Mouse (Mus musculus) heart, postnatal 25 days (tissue): ENCODE data around the gene Gse1. TPM values are rescaled to one million over a fixed set of nuclear protein-coding genes. Genes with fewer than 3 reads are reported as not detected.

ENCODE experiments used
- DNase-seq: peaks from one replicate; pipeline ENCODE4 v3.0.0; 2022; ENCODE audit warnings: low spot score
- intact Hi-C: fragments of 180-260 bp; cut with DNase I; formaldehyde crosslinking; loops from one replicate; pipeline ENCODE4 v1.15.1; 2025
- total RNA-seq, 2 experiments: library from RNA; stranded (reverse); gene quantifications; 2 replicates each; pipeline ENCODE4 v1.2.3; 2021

Gene Gse1
- total RNA-seq, 2 experiments from 2014 or later, result 20.1 to 25.9 TPM

DNA sequence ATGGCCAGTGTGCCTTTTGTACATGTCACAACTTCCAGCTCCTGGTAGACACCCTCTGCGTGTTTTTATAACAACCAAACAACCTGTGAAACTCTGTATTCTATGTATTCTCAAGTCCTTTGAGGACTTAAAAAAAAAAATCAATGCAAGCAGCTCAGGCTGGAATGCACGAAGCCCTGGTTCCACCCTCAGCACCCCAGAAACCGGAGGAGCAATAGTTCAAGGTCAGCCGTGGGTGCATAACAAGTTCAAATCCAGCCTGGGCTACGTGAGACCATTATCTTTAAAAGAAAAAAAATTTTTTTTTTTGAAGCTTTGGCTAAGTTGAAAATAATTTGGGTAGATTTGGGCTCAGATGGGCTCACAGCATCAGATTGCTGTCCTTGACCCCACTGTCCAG, 35.6 kb downstream of the Gse1 start:
- DNase-seq, result no peak
- intact Hi-C loops, result no loop called here

DNA sequence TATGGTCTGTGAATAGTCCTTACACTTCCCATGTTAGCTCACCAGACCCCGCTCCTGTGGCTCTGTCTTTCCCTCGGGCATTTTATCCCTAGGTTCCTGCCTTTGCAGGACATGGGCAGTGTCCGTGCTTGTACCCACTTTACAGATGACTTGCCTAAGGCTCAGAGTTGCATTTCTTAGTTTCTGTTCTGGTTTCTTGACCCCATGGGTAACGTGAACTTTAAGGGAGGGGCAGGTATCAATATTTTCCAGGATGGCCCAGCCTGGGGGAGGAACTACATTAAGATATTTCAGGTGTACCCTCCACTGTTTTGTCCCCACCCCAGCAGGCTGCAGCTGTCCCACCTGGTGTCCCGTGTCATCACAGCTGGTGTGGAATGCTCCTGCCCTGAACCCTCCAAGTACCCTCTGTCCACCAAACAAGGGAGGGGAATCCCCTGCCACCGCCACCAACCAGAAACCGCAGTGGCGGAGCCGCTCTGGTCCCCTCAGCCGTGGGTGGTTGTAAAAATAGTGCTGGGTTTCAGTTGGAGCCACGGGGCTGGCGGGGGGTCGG, 36.2 kb downstream of the Gse1 start:
- intact Hi-C loops, result no loop called here

DNA sequence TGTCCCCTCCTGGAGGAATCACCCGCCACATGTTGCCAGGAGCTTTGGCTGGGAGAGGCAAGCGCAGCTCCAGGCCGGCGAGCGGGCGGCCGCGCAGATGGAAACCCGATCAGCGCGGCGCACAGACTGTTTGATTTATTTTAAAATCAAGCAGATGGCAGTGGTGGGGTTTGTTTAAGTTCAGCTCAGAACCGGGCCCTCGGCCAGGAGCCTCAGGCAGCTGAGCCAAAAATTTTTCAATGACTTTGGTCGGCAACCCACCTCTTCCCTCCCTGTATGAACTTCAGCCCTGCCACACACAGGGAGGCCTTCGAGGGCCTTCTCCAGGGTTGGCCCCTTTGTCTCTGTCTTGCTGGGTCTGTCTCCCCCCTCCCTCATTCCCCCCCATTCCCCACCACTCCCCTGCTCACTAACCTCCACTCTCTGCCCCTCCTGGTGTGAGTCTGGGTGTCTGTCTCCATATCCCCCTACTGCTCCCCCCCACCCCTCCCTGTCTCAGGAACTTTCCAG, 36.7 kb downstream of the Gse1 start:
- peak; percentile 54 for DNase-seq
- intact Hi-C loops, result no loop called here

More for the DNA sequence above, 36.2 kb downstream of the Gse1 start:
- DNase-seq, result no peak

DNA sequence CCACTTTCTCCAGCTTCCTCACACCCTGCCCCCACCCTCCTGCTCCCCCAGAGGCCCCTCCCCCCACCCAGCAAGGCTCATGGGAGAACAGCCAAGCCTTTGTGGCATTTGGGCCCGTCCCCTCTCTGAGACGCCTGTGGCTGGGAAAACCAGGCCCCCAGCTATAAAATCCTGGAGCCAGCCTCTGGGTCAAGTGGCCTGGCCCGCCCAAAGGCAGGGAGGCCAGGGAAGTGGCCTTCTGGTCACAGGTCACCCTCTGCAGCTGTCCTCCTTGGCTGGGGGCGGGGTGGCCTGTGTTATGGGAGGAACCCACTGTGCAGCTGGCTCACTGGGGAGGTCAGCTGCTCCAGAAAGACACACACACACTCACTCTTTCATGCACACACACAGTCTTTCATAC, 37.2 kb downstream of the Gse1 start:
- intact Hi-C loops, result no loop called here
- DNase-seq, result peak; percentile 70

DNA sequence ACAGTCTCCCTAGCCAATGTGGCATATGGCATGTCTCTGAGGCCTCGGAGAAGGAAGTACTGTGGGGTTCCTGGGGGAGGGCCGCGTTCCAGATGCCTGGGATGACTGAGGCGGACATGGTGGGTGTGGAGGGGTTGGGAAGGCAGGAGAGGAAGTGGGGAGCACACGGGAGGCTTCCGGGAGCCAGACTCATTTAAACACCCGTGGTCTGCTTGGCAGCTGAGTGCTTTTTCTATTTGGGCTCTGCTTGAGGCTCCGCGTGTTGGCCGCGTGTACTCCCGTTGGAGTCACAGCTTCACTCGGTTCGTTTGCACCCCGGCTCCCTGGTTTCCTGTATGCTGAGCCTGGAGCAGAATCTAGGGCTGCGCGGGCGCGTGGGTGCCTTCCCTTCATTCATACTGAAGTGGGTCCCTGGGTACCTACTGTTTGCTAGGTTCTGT, 40.3 kb downstream of the Gse1 start:
- DNase-seq, result no peak
- intact Hi-C loops, result no loop called here

DNA sequence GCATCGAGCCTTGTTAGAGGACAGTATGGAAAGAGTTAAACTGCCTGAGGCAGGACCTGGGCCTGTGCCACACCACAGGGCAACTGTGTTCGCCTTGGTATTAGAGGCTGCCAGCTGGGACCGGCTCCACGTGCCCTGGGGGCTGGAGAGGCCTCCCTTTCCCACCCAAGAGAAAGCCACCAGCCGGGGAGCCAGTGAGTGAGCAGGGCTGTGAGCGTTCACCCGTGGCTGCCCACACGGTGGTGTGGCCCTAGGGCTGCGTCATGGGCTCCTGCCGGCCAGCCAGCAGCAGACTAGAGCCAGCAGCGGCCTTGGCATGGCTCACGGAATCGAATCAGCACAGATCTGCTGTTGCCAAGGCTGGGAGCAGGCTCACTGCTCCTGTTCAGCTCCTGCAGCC, 42.2 kb downstream of the Gse1 start:
- intact Hi-C loops, result loop anchor here (5.0 kb wide), 1 partner anchor 38 kb away; no protein-coding TSS in a partner anchor
- no peak for DNase-seq

DNA sequence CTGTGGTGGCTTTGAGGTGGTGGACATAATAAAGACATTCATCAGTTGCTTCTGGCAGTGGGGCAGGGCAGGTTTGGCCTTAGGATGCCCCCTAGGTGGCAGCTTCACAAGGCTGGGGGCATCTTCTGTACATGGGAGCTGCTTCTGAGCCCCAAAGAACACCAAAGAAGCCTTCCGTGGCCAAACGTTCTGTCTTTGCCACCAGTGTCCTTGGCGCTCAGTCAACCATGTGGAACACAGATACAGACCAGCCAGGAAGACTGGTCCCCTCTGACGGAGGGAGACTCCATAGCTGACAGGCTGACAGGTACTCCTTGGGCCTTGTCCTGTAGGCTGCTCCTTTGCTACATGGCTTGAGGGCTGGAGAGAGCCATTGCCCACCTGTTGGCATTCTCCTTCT, 45.2 kb downstream of the Gse1 start:
- intact Hi-C loops, result loop anchor here (5.0 kb wide), 1 partner anchor 41 kb away; no protein-coding TSS in a partner anchor
- DNase-seq, result no peak

DNA sequence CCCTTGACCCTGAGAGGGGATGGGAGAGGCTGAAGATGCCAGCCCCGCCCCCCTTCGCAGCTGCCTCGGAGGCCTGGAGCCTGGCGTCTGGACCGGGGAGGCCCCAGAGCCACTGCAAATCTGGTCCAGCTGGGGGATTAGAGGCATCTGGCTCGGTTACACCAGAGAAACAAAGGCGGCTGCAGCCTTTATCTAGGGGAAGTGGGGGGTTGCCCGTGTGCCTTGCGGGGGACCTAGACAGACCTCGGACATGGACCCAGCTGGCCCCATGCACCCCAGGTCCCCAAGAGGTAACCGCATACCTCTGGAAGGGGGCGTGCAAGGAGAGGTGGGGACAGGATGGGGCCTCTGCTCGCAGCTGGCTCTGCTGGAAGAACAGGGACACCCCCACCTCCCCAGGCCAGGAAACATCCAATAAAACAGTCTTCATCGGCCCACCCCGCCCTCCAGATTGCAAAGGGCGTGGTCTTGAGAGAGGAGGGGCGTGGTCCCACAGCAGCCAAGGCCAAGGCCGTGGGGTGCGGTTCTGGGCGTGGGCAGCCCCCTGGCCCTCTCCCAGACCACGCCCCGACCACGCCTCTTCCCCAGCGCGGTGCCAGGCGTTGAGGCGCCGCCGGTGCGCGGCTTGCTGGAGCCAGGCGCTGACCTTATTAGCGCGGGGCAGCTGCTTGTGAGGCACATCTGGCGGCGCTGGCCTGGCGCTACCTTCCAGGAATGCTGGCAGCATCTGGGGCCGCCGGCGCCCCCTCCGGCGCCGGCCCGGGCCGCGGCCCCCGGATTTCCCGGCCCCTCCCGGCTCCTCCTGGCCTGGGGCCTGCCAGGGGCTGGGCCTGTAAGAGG, 48.0 kb downstream of the Gse1 start:
- DNase-seq, result peak; percentile 88
- intact Hi-C loops, result no loop called here

DNA sequence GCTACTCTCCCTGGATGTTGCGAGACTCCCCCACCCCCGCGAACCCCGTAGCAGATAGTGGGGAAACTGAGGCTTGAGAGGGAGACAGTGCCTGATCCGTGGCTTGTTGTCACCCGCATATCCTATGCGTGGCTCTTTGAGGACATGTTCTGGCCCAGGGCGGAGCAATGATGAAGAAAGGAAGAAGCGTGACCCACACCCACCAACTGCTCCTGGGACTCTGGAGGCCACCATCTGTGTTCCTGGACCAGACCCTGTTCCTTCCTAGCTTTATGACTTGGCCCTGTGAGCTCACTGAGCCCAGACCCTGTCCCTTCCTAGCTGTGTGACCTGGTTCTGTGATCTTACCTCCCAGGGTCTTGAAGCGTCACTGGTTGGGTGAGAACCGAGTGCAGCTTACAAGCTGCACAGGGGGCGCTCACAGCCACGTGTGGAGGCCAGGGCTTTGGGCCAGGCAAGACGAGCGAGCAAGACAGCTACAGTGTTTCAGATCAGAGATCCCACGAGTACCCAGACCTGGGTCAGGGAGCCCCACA, 48.7 kb downstream of the Gse1 start:
- DNase-seq, result peak; percentile 58
- intact Hi-C loops, result loop anchor here (1.0 kb wide), 1 partner anchor 98 kb away; no protein-coding TSS in a partner anchor

DNA sequence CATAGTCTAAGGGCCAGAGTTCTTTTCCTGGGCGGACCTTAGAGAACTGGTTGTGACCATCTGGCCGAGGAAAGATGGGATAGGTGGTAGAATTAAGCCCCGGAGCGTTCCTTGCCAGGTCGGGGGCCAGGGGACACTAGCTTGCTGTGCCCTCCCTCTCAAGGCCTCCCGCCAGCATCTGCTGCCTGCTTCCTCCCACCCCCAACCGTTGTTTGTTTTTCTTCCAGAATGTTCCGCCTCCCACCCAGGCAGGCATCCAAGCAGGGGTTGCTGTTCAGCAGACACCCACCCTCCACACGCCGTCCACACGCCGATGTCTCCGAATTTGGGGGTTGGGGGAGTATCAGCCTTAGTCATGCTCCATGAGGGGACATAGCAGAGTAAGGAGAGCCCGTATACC, 49.8 kb downstream of the Gse1 start:
- intact Hi-C loops, result no loop called here
- DNase-seq, result no peak

DNA sequence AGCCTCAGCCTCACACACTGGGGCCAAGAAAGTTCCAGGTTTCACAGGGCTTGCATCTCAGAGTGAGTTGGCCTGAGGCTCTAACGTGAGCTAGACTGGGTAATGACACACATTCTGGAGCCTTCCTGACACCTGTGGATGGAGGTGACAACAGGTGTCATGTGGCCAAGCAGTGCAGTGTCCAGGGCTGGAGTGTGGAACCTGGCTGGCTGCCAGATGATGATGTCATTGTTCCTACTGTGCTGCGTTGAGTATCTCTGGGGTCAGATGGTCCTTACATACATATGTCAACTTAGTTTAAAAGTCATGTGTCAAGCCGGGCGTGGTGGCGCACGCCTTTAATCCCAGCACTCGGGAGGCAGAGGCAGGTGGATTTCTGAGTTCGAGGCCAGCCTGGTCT, 51.2 kb downstream of the Gse1 start:
- DNase-seq, result no peak
- intact Hi-C loops, result no loop called here

DNA sequence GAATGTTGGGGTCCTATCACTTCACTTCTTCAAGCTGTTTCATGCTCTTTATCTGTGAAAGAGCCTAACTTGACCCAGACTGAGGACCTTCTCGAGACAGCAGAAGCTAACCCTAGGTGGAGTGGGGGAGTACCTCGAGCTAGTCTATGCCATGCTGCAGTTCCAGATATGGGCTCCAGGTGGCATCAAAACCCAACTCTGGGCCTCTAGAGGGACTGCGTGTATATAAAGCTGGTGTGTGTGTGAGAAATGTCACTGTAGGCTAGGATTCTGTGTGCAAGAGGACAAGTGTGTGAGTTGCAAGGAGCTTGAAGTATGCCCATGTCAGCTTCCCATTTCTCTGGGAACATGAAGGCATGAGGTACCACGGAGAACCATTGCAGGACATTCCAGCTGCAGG, 53.2 kb downstream of the Gse1 start:
- DNase-seq, result no peak
- intact Hi-C loops, result no loop called here

DNA sequence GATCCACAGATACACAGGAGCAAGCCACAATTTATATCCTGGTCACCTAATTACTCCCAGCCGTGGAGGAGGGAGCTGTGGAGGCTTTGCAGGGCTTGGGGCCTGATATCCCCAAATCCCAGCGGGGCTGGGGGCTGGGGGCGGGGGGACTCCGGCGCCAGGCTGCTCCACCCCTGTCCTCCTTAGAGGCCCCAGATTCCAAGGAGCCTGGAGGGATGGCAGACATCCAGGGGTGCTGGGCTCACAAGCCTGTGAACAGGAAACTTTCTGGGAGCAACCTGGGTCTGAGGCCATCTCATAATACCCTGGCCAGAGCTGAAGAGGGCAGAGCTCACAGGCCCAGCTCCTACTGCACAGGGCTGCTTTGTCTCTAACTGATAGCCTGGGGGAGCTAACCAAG, 54.2 kb downstream of the Gse1 start:
- no peak for DNase-seq
- intact Hi-C loops, result no loop called here

DNA sequence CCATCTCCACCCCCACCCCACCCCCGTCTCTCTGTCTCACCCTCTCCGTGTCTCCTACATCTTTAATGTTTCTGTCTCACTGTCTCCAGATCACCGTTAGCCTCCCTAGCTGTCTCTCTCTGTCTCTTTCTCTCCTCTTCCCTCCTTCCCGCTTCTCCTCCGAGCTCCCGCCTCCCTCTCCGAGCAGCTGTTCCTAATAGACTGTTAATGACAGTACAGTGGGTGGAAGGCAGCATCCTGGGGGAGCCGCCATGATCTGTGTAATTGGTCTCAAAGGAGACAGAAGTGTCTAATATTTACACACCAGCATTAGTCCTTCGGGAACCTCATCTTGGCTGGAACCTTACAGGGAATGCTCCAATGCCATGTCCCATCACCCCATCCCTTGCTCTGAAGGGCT, 56.0 kb downstream of the Gse1 start:
- no peak for DNase-seq
- intact Hi-C loops, result no loop called here

DNA sequence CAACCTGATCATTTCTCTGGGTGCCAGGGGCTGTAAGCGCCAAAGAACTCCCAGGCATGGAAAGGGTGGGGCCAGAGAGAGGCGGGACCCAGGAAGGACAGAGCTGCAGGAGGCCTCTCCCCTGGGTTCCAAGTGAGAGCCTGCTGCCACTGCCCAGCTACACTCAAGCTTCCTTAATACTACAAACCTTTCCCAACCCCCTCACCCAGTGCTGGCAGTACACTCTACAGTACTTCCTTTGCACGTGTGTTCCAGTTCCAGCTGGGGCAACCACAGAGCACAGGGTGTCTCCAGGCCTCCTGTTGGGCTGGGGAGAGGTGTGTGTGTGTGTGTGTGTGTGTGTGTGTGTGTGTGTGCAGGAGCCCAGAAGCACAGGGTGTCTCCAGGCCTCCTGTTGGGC, 56.8 kb downstream of the Gse1 start:
- DNase-seq, result no peak
- intact Hi-C loops, result no loop called here

DNA sequence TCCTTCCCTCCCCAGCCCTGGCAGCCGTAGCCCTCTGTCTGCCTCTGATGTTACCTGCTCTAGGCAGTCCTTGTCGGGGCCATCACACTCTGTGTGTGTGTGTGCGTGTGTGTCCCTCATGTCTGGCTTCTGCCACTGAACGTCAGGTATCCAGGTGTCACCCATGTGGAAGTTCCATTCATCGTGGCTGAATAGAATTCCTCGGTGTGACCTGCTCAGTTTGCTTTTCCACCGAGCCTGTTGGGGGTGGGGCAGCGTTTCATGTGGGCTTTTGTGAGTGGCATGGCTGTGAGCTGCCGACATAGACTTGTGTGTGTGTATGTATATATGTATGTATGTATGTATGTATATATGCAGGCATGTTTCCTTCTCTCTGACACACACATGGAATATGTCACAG, 57.6 kb downstream of the Gse1 start:
- intact Hi-C loops, result loop anchor here (2.0 kb wide), 1 partner anchor 31 kb away; no protein-coding TSS in a partner anchor
- no peak for DNase-seq

DNA sequence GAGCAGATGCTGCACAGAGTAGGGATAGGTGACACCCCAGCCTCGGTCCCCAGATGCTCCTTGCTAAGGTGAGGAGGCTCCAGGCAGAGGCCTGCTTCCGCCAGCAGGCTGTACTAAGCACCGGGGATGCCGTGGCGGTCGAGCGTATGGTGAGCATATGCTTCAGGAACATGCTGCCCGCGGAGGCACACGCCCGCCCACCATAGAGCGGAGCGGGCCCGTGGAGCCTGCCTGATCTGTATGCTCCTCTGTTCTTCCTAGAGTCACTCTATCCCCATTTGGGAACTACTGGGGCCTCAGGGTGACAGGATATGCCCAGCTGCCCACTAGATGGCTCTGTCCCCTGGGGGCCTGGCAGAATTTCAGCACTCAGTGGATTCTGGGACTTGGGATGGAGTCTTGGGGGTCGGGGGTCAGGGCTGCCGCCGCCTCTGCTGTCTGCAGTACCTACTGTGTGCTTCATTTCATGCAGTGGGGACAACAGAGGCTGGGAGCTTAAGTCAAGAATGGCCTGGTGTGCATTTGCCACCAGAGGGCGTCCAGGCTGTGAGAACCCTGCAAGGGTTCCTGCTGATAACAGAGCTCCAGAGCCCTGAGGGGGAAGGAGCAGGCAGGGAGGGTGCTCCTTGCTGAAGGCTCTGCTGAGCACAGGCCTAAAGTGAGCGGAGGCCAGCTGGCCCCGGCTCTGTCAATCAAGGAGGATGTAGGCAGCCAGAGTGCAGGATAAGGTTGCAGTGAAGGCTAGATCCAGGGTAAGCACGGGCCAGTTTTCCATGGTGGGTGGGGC, 60.1 kb downstream of the Gse1 start:
- peak; percentile 56 for DNase-seq

DNA sequence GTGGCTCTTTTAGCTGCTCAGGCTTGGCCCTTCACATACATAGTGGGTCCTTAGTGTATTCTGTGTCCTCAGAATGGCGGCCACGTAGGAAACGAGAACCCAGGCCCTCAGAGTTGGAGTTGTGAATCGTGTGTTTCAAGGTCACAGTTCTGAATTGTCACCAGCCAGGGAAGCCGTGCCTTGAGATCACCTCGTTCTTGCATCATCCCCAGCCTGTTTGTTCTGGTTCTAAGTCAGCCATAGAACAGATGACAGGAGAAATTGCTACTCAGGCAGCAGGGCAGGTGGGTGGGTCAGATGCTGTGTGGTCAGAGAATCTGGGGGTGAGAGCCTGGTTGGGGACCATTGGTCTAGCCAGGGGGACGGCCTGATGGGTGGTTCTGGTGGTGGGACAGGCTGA, 60.9 kb downstream of the Gse1 start:
- intact Hi-C loops, result no loop called here
- no peak for DNase-seq

More for the DNA sequence above, 60.1 kb downstream of the Gse1 start:
- intact Hi-C loops, result no loop called here

DNA sequence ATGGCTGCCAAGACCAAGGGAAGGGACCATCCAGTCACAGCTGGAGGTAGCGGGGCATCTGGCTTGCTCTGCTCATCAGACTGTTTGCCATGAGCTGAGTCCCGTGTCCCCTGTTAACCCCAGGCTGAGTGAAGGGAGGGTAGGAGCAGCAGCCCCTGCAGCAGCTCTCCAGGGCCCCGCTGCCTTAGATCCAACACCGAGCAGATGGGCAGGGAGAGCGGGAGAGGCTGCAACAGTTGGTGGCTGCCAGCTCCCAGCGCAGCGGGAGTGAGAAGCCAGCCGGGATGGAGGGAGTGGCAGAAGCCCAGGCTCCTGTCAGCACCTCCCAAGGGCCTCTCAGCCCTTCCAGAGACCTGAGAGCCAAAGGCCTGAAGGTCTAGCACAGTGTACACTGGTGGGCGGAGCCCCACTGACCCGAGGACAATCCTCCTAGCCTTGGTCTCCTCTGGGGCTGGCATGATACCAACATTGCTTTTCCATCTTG, 61.5 kb downstream of the Gse1 start:
- intact Hi-C loops, result no loop called here

DNA sequence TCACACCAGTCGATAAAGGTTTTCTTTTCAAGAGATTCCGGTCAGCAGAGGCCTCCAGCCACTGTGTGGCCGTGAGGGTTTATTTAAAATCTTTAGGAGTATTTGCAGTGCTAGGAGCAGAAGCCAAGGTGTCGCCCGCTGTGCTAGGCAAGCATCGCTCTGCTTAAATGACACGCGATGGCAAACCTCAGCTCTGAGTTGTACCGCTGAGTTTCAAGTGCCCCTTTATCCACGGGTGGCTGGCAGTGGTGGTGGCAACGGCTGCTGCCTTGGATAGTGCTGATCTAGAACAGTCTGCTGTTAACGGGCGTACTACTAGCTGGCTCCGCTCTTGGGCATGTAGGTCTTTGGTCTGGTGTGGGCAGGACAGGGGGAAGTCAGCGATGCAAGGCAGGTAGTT, 62.4 kb downstream of the Gse1 start:
- intact Hi-C loops, result no loop called here
- no peak for DNase-seq

More for the DNA sequence above, 61.5 kb downstream of the Gse1 start:
- peak; percentile 81 for DNase-seq
